Mouse (Mus musculus) neural tube, embryonic 11.5 days (tissue): ENCODE measurements around the gene Nadk. TPM values are rescaled to one million over a fixed set of nuclear protein-coding genes. Genes with fewer than 3 reads are reported as not detected.
A peak's percentile ranks its signal among the peaks of the same experiment; 100 is the strongest.

Source experiments
- ATAC-seq: fragments of 200-750 bp; cut with Nextera tagmentation; 2 replicates; pipeline ENCODE4 v1.8.0; 2017; ENCODE audit warnings: moderate number of reproducible peaks, mild to moderate bottlenecking, moderate TSS enrichment, moderate library complexity; ENCODE audit not compliant: insufficient read depth, low FRiP score, low TSS enrichment
- DNase-seq: peaks from one replicate; pipeline ENCODE4 v3.0.0-alpha.2; 2015; ENCODE audit warnings: low spot score
- H3K27ac ChIP-seq: fragments of 300-500 bp; sonication (generic); 2 replicates; pipeline ENCODE4 v1.5.1; 2014; ENCODE audit warnings: low read depth, mild to moderate bottlenecking, low read length
- H3K27me3 ChIP-seq: fragments of 300-500 bp; sonication (generic); 2 replicates; pipeline ENCODE4 v1.6.1; 2014; ENCODE audit warnings: mild to moderate bottlenecking, low read length, mixed read lengths; ENCODE audit not compliant: control insufficient read depth, insufficient read depth
- H3K36me3 ChIP-seq: fragments of 300-500 bp; sonication (generic); 2 replicates; pipeline ENCODE4 v1.6.1; 2014; ENCODE audit warnings: mild to moderate bottlenecking, low read length, moderate library complexity, mixed read lengths; ENCODE audit not compliant: control insufficient read depth, insufficient read depth
- H3K4me1 ChIP-seq: fragments of 300-500 bp; sonication (generic); 2 replicates; pipeline ENCODE4 v1.6.1; 2014; ENCODE audit warnings: low read length, mixed read lengths; ENCODE audit not compliant: control insufficient read depth, insufficient read depth
- H3K4me2 ChIP-seq: fragments of 300-500 bp; sonication (generic); 2 replicates; pipeline ENCODE4 v1.6.1; 2014; ENCODE audit warnings: low read depth, mild to moderate bottlenecking, moderate library complexity
- H3K4me3 ChIP-seq: fragments of 300-500 bp; sonication (generic); 2 replicates; pipeline ENCODE4 v1.5.1; 2014; ENCODE audit warnings: low read depth, low read length
- H3K9ac ChIP-seq: fragments of 300-500 bp; sonication (generic); 2 replicates; pipeline ENCODE4 v1.6.1; 2014; ENCODE audit warnings: mild to moderate bottlenecking, low read length
- H3K9me3 ChIP-seq: fragments of 300-500 bp; sonication (generic); 2 replicates; pipeline ENCODE4 v1.6.1; 2016; ENCODE audit warnings: low read length; ENCODE audit not compliant: control insufficient read depth
- WGBS: fragments of 180-500 bp; shearing (Covaris S2); extraction: QIAGEN DNeasy Blood & Tissue Kit; methylation state at CpG from one replicate; pipeline ENCODE4 v1.1.7; 2014; 5-methylcytosine and 5-hydroxymethylcytosine counted together
- polyA plus RNA-seq: library from polyadenylated mRNA; unstranded; fragments of >200 nt; fragmentation: Nextera tagmentation; extraction: Ambion mirVana; gene quantifications from 2 replicates; pipeline ENCODE4 v1.2.1, GENCODE M21; 2014

The Nadk gene
- 107 and 110 TPM in 2 replicates for polyA plus RNA-seq

DNA sequence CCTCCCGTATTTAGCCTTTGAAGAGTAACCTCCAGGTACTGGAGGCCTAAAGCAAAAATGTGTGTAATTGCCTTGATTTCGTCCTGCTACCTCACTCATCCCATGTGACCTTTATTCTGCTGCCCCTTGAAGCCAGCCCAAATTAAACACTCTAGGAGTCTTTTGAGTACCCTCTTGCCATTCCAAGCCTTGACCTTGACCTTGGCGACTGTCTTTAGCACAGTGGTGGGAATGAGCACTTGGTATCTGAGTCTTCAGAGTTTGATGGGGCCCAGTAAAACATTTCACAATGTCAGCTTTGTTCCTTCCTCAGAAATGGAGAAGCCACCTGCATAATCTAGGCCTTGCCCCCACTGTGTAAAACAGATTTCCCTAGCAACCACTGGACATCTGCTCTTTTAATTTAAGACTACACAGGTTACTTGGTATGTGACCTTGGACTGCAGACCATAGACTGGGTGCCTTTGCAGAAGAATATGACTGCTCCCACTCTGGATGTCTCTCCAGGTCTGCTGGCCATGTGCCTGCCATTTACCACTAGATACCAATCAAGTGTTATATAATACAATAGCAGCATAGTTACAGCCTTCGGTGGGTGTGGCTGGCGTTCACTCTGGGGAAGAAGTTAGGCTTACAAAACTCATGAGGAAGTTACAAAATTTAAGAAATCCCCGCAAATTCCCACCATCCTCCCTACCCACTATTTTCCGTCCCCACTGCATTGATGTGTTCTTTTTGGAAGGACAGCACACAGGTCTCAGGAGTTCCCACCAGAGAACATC lies at the start of gene Nadk:
TSS of gene Nadk (plus strand) at position 718 of the 782 bp plus-strand sequence.
- no peaks in the 10 kb centered on the region for H3K9me3 ChIP-seq
- H3K4me2 ChIP-seq = peak within 1 kb of the TSS; percentile 91
- H3K27me3 ChIP-seq = no peaks in the 10 kb centered on the region
- ATAC-seq = no peak
- DNase-seq = no peak
- H3K9ac ChIP-seq = peak within 1 kb of the TSS; percentile 28; the same call in 1 of the 2 replicates
- H3K27ac ChIP-seq = peak within 1 kb of the TSS; percentile 50
- H3K4me3 ChIP-seq = peak within 1 kb of the TSS; percentile 77
- peaks cover 8% of the 10 kb centered on the region for H3K36me3 ChIP-seq
- 72% methylated on average over 7 of the region's 7 CpGs for WGBS
- H3K4me1 ChIP-seq = peaks cover 16% of the 10 kb centered on the region

GRCm38 (mm10) chr4:155514810-155515209 lies 47.4 kb upstream of the Nadk start:
- Histone ChIP-seq H3K9ac (no peak overlapping the region), H3K27ac (no peak overlapping the region), H3K27me3 (no peaks in the 10 kb centered on the region), H3K4me3 (no peak overlapping the region), H3K4me2 (no peak overlapping the region), H3K9me3 (no peaks in the 10 kb centered on the region), H3K4me1 (no peaks in the 10 kb centered on the region), H3K36me3 (no peaks in the 10 kb centered on the region)
- no peak for DNase-seq
- WGBS = 95% methylated on average over 2 of the region's 2 CpGs
- no peak for ATAC-seq

- WGBS = 83% methylated on average over 7 of the region's 7 CpGs
- H3K4me1 ChIP-seq = no peaks in the 10 kb centered on the region
- H3K9ac ChIP-seq = no peak overlapping the region
- H3K4me3 ChIP-seq = no peak overlapping the region
- no peak for ATAC-seq
- no peaks in the 10 kb centered on the region for H3K36me3 ChIP-seq
- H3K27ac ChIP-seq = no peak overlapping the region
- no peaks in the 10 kb centered on the region for H3K9me3 ChIP-seq
- no peak for DNase-seq
- H3K4me2 ChIP-seq = no peak overlapping the region
- H3K27me3 ChIP-seq = no peaks in the 10 kb centered on the region
Measured at GRCm38 (mm10) chr4:155517948-155518517, 44.1 kb upstream of the Nadk start.

DNA sequence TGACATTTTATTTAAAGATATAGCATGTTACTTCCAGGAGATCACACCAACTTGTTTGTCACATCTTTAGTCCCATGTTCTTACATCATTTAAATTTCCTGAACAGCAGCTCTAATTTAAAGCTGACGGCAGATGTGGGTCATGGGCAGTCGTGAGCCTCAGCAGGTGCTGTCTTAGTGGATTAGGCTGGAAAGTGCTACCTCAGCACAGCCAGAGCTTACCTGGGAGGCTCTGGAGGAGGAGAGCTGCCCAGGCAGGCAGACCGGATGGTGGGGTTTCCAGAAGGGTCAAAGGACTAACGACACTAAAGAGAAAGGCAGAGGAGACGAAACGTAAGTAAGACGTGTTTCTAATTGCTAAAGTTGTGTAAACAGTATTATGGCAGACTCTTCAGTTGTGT lies 39.9 kb upstream of the Nadk start:
- Histone ChIP-seq H3K27me3 (no peaks in the 10 kb centered on the region), H3K36me3 (no peaks in the 10 kb centered on the region), H3K27ac (no peak overlapping the region), H3K4me1 (no peaks in the 10 kb centered on the region), H3K9me3 (no peaks in the 10 kb centered on the region), H3K4me3 (no peak overlapping the region), H3K9ac (no peak overlapping the region), H3K4me2 (no peak overlapping the region)
- ATAC-seq (no peak), DNase-seq (no peak)
- WGBS = 81% methylated on average over 7 of the region's 7 CpGs

GRCm38 (mm10) chr4:155525751-155526150 lies 36.4 kb upstream of the Nadk start:
- Histone ChIP-seq H3K9ac (no peak overlapping the region), H3K4me1 (no peaks in the 10 kb centered on the region), H3K27me3 (no peaks in the 10 kb centered on the region), H3K4me2 (no peak overlapping the region), H3K9me3 (no peaks in the 10 kb centered on the region), H3K4me3 (no peak overlapping the region), H3K36me3 (no peaks in the 10 kb centered on the region; the same call in 1 of the 2 replicates), H3K27ac (no peak overlapping the region)
- DNase-seq (no peak), ATAC-seq (no peak)
- 94% methylated on average over 5 of the region's 5 CpGs for WGBS

DNA sequence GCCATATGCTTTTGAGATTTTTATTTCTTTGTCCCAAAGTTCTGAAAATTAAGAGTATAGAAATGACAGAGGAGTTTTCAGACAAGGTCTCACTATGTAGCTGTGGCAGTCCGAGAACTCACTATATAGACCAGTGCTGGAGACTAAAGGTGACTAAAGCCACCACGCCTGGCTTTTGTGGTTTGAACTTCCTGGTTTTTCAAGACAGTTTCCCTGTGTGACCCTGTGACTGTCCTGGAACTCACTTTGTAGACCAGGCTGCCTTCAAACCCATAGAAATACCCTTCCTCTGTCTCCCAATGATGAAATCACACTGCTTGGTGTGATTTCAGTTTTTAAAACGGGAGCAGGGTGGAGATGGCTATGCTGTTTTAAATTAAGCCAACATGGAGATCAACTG lies 32.9 kb upstream of the Nadk start:
- DNase-seq (no peak), ATAC-seq (no peak)
- Histone ChIP-seq H3K9ac (no peak overlapping the region), H3K4me3 (no peak overlapping the region), H3K9me3 (no peaks in the 10 kb centered on the region), H3K36me3 (no peaks in the 10 kb centered on the region; the same call in none of the 2 replicates), H3K4me1 (no peaks in the 10 kb centered on the region), H3K27me3 (no peaks in the 10 kb centered on the region), H3K4me2 (no peak overlapping the region), H3K27ac (no peak overlapping the region)
- WGBS = 87% methylated on average over 3 of the region's 3 CpGs

DNA sequence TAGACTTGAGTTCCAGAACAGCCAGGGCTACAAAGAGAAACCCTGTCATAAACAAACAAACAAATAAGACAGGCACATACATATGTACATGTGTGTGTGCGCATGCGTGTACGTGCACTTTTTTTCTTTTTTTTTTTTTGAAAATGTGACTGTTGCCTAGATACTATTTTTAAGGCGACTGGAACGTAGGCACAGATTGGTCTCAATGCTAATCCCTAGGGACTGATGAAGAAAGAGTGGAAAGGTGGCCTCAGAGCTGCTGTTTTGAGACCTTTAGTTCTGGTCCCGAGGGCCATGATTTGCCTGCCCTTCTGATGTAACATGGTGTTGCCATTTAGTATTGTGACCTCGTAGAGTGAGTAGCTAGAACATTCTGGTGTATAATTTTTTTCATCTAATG lies 12.2 kb upstream of the Nadk start:
- Histone ChIP-seq H3K27me3 (no peaks in the 10 kb centered on the region), H3K4me3 (no peak overlapping the region), H3K4me2 (no peak overlapping the region), H3K9me3 (no peaks in the 10 kb centered on the region), H3K4me1 (no peaks in the 10 kb centered on the region), H3K9ac (no peak overlapping the region), H3K27ac (no peak overlapping the region), H3K36me3 (peaks cover 18% of the 10 kb centered on the region)
- 93% methylated on average over 7 of the region's 7 CpGs for WGBS
- ATAC-seq = no peak
- DNase-seq = no peak

DNA sequence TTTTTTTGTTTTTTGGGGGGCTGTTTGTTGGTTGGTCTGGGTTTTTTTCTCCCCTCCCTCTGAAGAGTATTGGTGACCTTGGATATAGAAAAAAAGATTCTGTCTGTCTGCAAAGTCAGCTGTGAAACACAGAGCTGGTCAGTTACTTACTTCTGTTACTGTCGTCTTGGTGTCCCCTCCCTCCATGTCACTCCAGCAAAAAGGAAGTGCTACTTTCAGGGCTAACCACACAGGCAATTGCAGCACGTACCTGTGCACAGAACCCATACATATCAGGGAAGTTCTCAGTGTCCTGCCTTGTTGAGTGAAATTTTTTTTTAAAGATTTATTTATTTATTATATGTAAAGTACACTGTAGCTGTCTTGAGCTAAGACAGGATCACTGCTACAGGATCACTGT lies 11.7 kb upstream of the Nadk start:
- H3K4me3 ChIP-seq = no peak overlapping the region
- no peak overlapping the region for H3K27ac ChIP-seq
- WGBS = 93% methylated on average over 2 of the region's 2 CpGs
- ATAC-seq = no peak
- no peak for DNase-seq
- no peaks in the 10 kb centered on the region for H3K9me3 ChIP-seq
- no peak overlapping the region for H3K9ac ChIP-seq
- no peak overlapping the region for H3K4me2 ChIP-seq
- no peaks in the 10 kb centered on the region for H3K4me1 ChIP-seq
- no peaks in the 10 kb centered on the region for H3K27me3 ChIP-seq
- peaks cover 18% of the 10 kb centered on the region for H3K36me3 ChIP-seq

- no peak overlapping the region for H3K27ac ChIP-seq
- H3K9me3 ChIP-seq = no peaks in the 10 kb centered on the region
- no peaks in the 10 kb centered on the region for H3K27me3 ChIP-seq
- H3K36me3 ChIP-seq = peaks cover 18% of the 10 kb centered on the region
- no peak overlapping the region for H3K9ac ChIP-seq
- ATAC-seq = no peak
- no peak overlapping the region for H3K4me2 ChIP-seq
- H3K4me3 ChIP-seq = no peak overlapping the region
- no peak for DNase-seq
- no peaks in the 10 kb centered on the region for H3K4me1 ChIP-seq
- 95% methylated on average over 4 of the region's 4 CpGs for WGBS
Measured at GRCm38 (mm10) chr4:155551073-155551472, 11.1 kb upstream of the Nadk start.
